Mouse (Mus musculus): ENCODE measurements around the gene Rnf152. TPM values are rescaled to one million over a fixed set of nuclear protein-coding genes. Genes with fewer than 3 reads are reported as not detected.
A peak's percentile ranks its signal among the peaks of the same experiment; 100 is the strongest.

Rnf152 gene
- polyA plus RNA-seq, 1 experiment from 2014 or later: 3.8 TPM

GRCm38 (mm10) chr1:105302164-105302563 lies 54.3 kb downstream of the Rnf152 start:
- Histone ChIP-seq H3K27me3 (no peaks in the 10 kb centered on the region), H3K36me3 (ENCODE audit: poor library complexity, severe bottlenecking) (no peaks in the 10 kb centered on the region), H3K4me1 (peaks cover 11% of the 10 kb centered on the region; the same call in 1 of the 2 replicates), H3K9ac (no peak overlapping the region), H3K4me3 (no peak overlapping the region), H3K9me3 (replicated peaks) (no peaks in the 10 kb centered on the region), H3K4me2 (no peak overlapping the region), H3K27ac (no peak overlapping the region)
- peak; percentile 88 for ATAC-seq
- WGBS: 41% methylated on average over 6 of the region's 6 CpGs

- Histone ChIP-seq H3K27me3 (no peaks in the 10 kb centered on the region), H3K36me3 (ENCODE audit: poor library complexity, severe bottlenecking) (no peaks in the 10 kb centered on the region), H3K9ac (no peak overlapping the region), H3K4me2 (no peak overlapping the region), H3K4me1 (peaks cover 11% of the 10 kb centered on the region; the same call in 1 of the 2 replicates), H3K4me3 (no peak overlapping the region), H3K9me3 (replicated peaks) (no peaks in the 10 kb centered on the region), H3K27ac (peak overlapping the region; percentile 61; the same call in 1 of the 2 replicates)
- WGBS: 81% methylated on average over 9 of the region's 9 CpGs
- peak; percentile 79 for ATAC-seq
Observed at GRCm38 (mm10) chr1:105301764-105302163, 54.7 kb downstream of the Rnf152 start.

DNA sequence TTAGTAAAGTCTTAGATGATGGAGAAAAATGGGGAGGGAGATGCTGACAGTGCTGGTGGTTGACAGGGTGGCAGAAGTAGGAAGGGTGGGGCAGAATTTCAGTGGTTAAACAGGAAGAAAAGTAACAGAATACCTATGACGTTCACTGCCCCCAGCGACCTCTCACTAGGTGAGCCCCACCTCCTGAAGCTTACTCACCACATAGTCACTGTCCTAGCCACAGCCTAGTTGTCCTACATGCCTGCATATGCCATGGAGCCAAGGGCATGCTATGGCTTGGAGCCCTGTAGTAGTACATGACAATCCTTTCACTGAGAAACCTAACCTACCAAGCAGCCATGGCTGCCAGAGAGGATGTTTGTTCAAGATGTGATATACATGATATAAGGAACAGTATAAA lies 64.7 kb downstream of the Rnf152 start:
- peaks cover 3% of the 10 kb centered on the region; the same call in 1 of the 2 replicates for H3K9me3 ChIP-seq (replicated peaks)
- no peaks in the 10 kb centered on the region for H3K27me3 ChIP-seq
- ATAC-seq: no peak
- no peak overlapping the region for H3K4me2 ChIP-seq
- H3K9ac ChIP-seq: no peak overlapping the region
- WGBS: 97% methylated on average over 2 of the region's 2 CpGs
- H3K4me1 ChIP-seq: no peaks in the 10 kb centered on the region
- H3K4me3 ChIP-seq: no peak overlapping the region
- no peak overlapping the region for H3K27ac ChIP-seq
- H3K36me3 ChIP-seq (ENCODE audit: poor library complexity, severe bottlenecking): no peaks in the 10 kb centered on the region

GRCm38 (mm10) chr1:105287536-105287935 lies 69.0 kb downstream of the Rnf152 start:
- H3K27me3 ChIP-seq: no peaks in the 10 kb centered on the region
- no peak overlapping the region for H3K4me3 ChIP-seq
- H3K4me2 ChIP-seq: no peak overlapping the region
- ATAC-seq: no peak
- H3K9me3 ChIP-seq (replicated peaks): no peaks in the 10 kb centered on the region
- H3K27ac ChIP-seq: no peak overlapping the region
- H3K9ac ChIP-seq: no peak overlapping the region
- 81% methylated on average over 4 of the region's 4 CpGs for WGBS
- peaks cover 4% of the 10 kb centered on the region; the same call in 1 of the 2 replicates for H3K36me3 ChIP-seq (ENCODE audit: poor library complexity, severe bottlenecking)
- H3K4me1 ChIP-seq: no peaks in the 10 kb centered on the region

DNA sequence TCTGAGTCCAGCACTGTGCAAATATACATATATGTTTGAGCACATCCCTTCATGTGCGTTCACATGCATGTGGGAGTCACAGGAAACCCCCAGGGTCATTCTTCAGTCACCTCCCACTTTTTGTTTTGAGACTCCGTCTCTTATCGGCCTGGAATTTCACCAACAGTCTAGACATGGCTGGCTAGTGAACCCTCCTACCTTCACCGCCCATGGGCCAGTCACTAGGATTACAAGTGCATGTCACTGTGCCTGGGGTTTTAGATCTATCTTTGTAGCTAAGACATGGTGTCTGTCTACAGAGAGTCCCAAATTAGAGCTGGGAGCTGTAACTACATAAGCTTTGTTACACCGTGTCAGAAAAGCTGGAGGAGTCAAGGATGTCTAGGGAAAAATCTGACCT lies 69.6 kb downstream of the Rnf152 start:
- 90% methylated on average over 5 of the region's 5 CpGs for WGBS
- Histone ChIP-seq H3K4me2 (no peak overlapping the region), H3K9me3 (replicated peaks) (no peaks in the 10 kb centered on the region), H3K4me1 (no peaks in the 10 kb centered on the region), H3K27ac (no peak overlapping the region), H3K27me3 (no peaks in the 10 kb centered on the region), H3K36me3 (ENCODE audit: poor library complexity, severe bottlenecking) (peaks cover 4% of the 10 kb centered on the region; the same call in 1 of the 2 replicates), H3K4me3 (no peak overlapping the region), H3K9ac (no peak overlapping the region)
- no peak for ATAC-seq

DNA sequence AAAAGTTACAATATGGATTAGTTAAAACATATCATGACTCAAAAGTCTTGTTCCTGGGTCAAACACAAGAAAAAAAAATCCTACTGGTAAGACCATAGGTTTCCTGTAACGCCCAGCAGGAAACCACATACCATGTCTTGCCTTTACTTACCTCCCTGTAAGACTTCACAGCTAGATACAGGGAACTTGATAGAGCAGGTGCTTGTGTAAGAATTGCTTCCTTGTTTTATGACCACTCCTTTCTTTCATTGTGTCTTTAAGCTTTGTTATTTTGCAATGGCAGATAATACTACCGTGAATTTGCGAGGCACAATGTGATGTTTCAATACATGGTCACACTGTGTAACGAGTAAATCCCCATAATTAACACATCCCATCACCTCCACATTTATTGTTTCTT lies 71.5 kb downstream of the Rnf152 start:
- no peaks in the 10 kb centered on the region for H3K9me3 ChIP-seq (replicated peaks)
- no peak overlapping the region for H3K27ac ChIP-seq
- ATAC-seq: no peak
- H3K4me2 ChIP-seq: no peak overlapping the region
- peaks cover 4% of the 10 kb centered on the region; the same call in 1 of the 2 replicates for H3K36me3 ChIP-seq (ENCODE audit: poor library complexity, severe bottlenecking)
- H3K4me1 ChIP-seq: no peaks in the 10 kb centered on the region
- 88% methylated on average over 4 of the region's 4 CpGs for WGBS
- no peak overlapping the region for H3K9ac ChIP-seq
- H3K27me3 ChIP-seq: no peaks in the 10 kb centered on the region
- H3K4me3 ChIP-seq: no peak overlapping the region

DNA sequence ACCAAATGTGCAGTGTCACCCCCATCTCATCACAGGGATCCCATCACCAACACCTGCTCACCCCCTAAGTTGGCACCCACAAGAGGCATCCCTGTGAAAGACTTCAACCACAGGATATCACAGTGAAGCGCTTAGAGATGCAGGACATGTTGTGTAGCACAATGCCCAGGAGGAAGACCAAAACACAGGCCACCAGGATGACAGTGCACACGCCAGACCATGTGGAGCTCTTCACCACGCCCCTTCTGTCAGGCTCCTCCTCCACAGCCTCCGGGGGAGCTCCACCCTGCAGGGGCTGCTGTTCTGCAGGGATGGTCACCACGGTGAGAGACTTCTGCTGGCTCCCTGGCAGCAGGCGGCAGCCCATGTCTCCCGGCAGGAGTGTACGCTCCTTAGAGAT lies 72.4 kb downstream of the Rnf152 start:
- H3K27me3 ChIP-seq: no peaks in the 10 kb centered on the region
- no peaks in the 10 kb centered on the region for H3K4me1 ChIP-seq
- 77% methylated on average over 8 of the region's 8 CpGs for WGBS
- no peak overlapping the region for H3K27ac ChIP-seq
- no peak overlapping the region for H3K9ac ChIP-seq
- no peak overlapping the region for H3K4me2 ChIP-seq
- H3K4me3 ChIP-seq: no peak overlapping the region
- no peaks in the 10 kb centered on the region for H3K9me3 ChIP-seq (replicated peaks)
- H3K36me3 ChIP-seq (ENCODE audit: poor library complexity, severe bottlenecking): peaks cover 4% of the 10 kb centered on the region; the same call in 1 of the 2 replicates
- ATAC-seq: 0 out of 2 replicates have a peak, but pooled peaks have one; percentile 19

DNA sequence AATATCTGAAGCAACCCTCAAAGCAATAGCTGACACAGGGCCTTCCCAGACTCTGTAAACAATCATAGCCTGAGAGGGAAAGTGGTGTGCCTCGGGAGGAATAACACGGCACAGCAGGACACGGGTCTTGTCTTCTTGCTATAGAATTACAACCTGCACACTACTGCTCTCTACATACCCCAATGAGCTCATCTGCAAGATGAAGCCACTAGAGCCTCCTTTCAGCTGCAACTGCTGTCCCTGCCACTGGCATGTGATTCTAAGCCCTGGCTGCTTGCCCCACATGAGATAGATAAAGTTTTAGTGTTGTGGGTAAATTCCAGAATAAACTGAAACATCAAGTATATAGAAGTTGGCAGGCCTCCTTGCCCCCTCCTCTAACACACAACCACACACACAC lies 75.2 kb downstream of the Rnf152 start:
- Histone ChIP-seq H3K27me3 (no peaks in the 10 kb centered on the region), H3K9me3 (replicated peaks) (no peaks in the 10 kb centered on the region), H3K4me1 (no peaks in the 10 kb centered on the region), H3K4me3 (no peak overlapping the region), H3K27ac (no peak overlapping the region), H3K4me2 (no peak overlapping the region), H3K36me3 (ENCODE audit: poor library complexity, severe bottlenecking) (peaks cover 4% of the 10 kb centered on the region; the same call in 1 of the 2 replicates), H3K9ac (no peak overlapping the region)
- ATAC-seq: no peak
- 65% methylated on average over 3 of the region's 3 CpGs for WGBS

DNA sequence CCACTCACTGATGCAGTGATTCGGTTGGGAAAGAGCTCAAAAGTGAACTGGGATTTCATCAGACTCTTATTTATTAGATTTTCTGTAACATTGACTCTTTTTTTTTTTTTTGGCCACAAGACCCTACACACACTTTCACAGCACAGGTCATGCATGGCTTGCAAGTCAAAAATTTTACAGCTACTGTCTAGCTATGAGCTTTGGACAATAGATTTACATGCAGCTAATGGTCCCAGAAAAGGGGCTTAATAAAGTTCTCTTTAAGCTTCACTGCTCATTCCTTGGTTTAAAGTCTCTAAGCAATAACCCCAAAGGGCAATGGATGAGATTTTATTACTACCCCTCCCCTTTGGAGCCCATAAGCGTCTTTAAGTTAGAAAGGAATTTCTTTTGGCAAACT lies 76.3 kb downstream of the Rnf152 start:
- Histone ChIP-seq H3K36me3 (ENCODE audit: poor library complexity, severe bottlenecking) (peaks cover 4% of the 10 kb centered on the region; the same call in 1 of the 2 replicates), H3K4me3 (no peak overlapping the region), H3K9ac (no peak overlapping the region), H3K9me3 (replicated peaks) (no peaks in the 10 kb centered on the region), H3K27me3 (no peaks in the 10 kb centered on the region), H3K27ac (no peak overlapping the region), H3K4me1 (no peaks in the 10 kb centered on the region), H3K4me2 (no peak overlapping the region)
- 80% methylated on average over 2 of the region's 2 CpGs for WGBS
- ATAC-seq: no peak

- 87% methylated on average over 3 of the region's 3 CpGs for WGBS
- Histone ChIP-seq H3K4me1 (no peaks in the 10 kb centered on the region), H3K9me3 (replicated peaks) (no peaks in the 10 kb centered on the region), H3K36me3 (ENCODE audit: poor library complexity, severe bottlenecking) (no peaks in the 10 kb centered on the region), H3K4me3 (no peak overlapping the region), H3K4me2 (no peak overlapping the region), H3K27me3 (no peaks in the 10 kb centered on the region), H3K9ac (no peak overlapping the region), H3K27ac (no peak overlapping the region)
- no peak for ATAC-seq
Observed at GRCm38 (mm10) chr1:105274500-105275194, 81.9 kb downstream of the Rnf152 start.

- H3K4me2 ChIP-seq: no peak overlapping the region
Observed at GRCm38 (mm10) chr1:105271104-105271503, 85.4 kb downstream of the Rnf152 start.

DNA sequence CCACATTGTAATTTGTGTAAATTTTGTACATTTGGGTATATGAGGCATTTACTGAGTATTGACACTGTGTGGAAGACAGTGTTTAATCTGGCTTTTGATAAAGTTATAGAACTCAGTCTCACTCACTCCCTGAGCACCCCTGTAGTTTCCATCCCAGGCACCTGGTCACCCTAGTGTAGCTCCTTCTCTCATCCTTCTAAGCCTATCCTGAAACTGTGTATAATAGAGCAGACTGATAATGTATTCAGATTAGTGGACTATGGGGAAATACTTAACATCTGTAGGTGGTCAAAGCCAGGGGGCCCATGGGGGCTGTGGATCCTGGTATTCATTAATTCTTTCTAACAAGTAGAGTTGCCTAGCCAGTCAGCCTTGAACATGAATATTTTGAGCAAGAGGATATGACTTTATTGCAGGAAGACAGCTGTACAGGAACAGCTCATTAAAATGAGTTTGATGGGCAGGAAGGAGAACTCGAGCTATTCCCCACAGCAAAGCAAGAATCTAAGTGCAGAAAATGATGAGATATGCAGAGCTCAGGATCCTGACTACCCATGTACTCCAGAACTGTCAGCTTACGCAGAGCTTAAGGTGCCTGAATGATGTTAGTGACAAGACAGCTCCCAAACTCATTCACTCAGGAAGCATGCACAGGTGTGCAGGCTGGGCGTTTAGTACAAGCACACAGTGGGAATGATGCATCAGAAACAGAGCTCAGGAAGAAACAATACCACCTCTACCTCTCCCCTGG lies 93.1 kb downstream of the Rnf152 start:
- H3K27me3 ChIP-seq: no peaks in the 10 kb centered on the region
- H3K27ac ChIP-seq: no peak overlapping the region
- no peak overlapping the region for H3K4me2 ChIP-seq
- no peaks in the 10 kb centered on the region for H3K36me3 ChIP-seq (ENCODE audit: poor library complexity, severe bottlenecking)
- ATAC-seq: peak; percentile 30; the same call in 1 of the 2 replicates
- H3K4me3 ChIP-seq: no peak overlapping the region
- H3K9me3 ChIP-seq (replicated peaks): no peaks in the 10 kb centered on the region
- 82% methylated on average over 3 of the region's 3 CpGs for WGBS
- no peak overlapping the region for H3K9ac ChIP-seq
- H3K4me1 ChIP-seq: no peaks in the 10 kb centered on the region

More at GRCm38 (mm10) chr1:105271104-105271503, 85.4 kb downstream of the Rnf152 start:
- Histone ChIP-seq H3K9ac (no peak overlapping the region), H3K9me3 (replicated peaks) (no peaks in the 10 kb centered on the region), H3K36me3 (ENCODE audit: poor library complexity, severe bottlenecking) (no peaks in the 10 kb centered on the region), H3K4me3 (no peak overlapping the region), H3K27ac (no peak overlapping the region), H3K27me3 (no peaks in the 10 kb centered on the region), H3K4me1 (no peaks in the 10 kb centered on the region)
- ATAC-seq: no peak
- WGBS: 87% methylated on average over 10 of the region's 10 CpGs
